Mouse (Mus musculus) olfactory bulb, adult 2 months (tissue): ENCODE data around the gene Bcl6. TPM values are rescaled to one million over a fixed set of nuclear protein-coding genes. Genes with fewer than 3 reads are reported as not detected.

Source experiments
- H3K27ac ChIP-seq: fragments of 200-500 bp; 2 replicates; pipeline ENCODE4 v1.5.1; 2012; ENCODE audit warnings: low read depth, low read length; ENCODE audit not compliant: insufficient read depth
- H3K4me1 ChIP-seq: fragments of 200-500 bp; 2 replicates; pipeline ENCODE4 v1.6.1; 2012; ENCODE audit warnings: low read length; ENCODE audit not compliant: control insufficient read depth, insufficient read depth
- H3K4me3 ChIP-seq: fragments of 200-500 bp; 2 replicates; pipeline ENCODE4 v1.5.1; 2012; ENCODE audit warnings: mild to moderate bottlenecking, low read depth, low read length, moderate library complexity; ENCODE audit not compliant: insufficient read depth
- CTCF ChIP-seq: fragments of 200-500 bp; IDR thresholded peaks from 2 replicates; pipeline ENCODE4 v1.5.1; 2012; ENCODE audit warnings: low read depth, mild to moderate bottlenecking, low read length, moderate library complexity; ENCODE audit not compliant: insufficient read depth
- POLR2A ChIP-seq: fragments of 200-500 bp; IDR thresholded peaks from 2 replicates; pipeline ENCODE4 v1.6.1; 2012; ENCODE audit warnings: mild to moderate bottlenecking, low read depth, low read length, moderate library complexity; ENCODE audit not compliant: insufficient read depth
- WGBS: fragments of 180-500 bp; shearing (Covaris S2); methylation state at CpG from one replicate; pipeline ENCODE4 v1.1.7; 2018; 5-methylcytosine and 5-hydroxymethylcytosine counted together
- polyA plus RNA-seq: library from polyadenylated mRNA; stranded (reverse); fragments of >200 nt; gene quantifications from 2 replicates; pipeline ENCODE4 v1.2.4, GENCODE M21; 2012; ENCODE audit warnings: low replicate concordance; ENCODE audit not compliant: missing spikeins, insufficient read depth, insufficient read length

Gene Bcl6
- polyA plus RNA-seq, 1 experiment = not detected

DNA sequence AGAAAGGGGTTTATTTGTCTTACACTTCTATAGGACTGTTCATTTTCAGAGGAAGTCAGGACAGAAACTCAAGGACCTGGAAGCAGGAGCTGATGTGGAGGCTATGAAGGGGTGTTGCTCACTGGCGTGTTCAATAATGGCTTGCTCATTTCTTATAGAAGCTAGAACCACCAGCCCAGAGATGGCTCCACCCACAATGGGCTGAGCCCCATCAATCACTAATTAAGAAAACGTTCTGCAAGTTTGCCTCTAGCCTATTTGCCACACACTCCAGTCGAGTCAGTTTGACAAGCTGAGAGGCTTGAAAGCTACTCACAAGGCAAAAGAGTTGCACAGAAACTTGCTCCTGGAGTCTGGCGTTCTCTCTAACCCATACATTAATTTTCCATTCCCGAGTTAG lies 67.0 kb downstream of the Bcl6 start:
- Histone ChIP-seq H3K27ac (no peak overlapping the region), H3K4me3 (no peak overlapping the region), H3K4me1 (no peaks in the 10 kb centered on the region)
- 55% methylated on average over 5 of the region's 5 CpGs for WGBS
- TF ChIP-seq POLR2A = no peak
- TF ChIP-seq CTCF = no peak

DNA sequence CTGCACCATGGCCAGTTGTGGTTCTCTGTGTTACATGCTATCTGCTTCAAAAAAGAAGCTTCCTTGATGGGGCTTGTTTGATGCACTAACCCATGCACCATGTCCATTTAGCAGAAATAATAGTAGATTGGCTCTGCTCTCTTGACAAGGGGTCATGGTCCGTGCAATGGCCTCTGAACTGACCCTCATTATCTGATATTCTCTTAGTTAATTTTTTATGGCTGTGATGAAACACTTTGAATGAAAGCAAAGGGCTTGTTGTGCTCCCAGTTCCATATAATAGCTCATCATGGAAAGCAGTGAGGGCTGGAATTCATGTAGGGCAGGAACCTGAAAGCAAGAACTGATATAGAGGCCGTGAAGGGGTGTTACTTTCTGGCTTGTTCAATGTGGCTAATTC lies 69.2 kb downstream of the Bcl6 start:
- TF ChIP-seq CTCF = no peak
- no peak for TF ChIP-seq POLR2A
- WGBS = 88% methylated on average over 2 of the region's 2 CpGs
- Histone ChIP-seq H3K4me3 (no peak overlapping the region), H3K27ac (no peak overlapping the region), H3K4me1 (no peaks in the 10 kb centered on the region)

Other genes starting within 250 kb of the Bcl6 start
- not detected in 2 replicates for gene Sst, start 97.9 kb downstream of the Bcl6 start, polyA plus RNA-seq
- not detected in 2 replicates for gene Rtp2, start 56.5 kb downstream of the Bcl6 start, polyA plus RNA-seq
- not detected in 2 replicates for gene Gm37419, start 370 bp downstream of the Bcl6 start, polyA plus RNA-seq